Mouse (Mus musculus): ENCODE measurements around the gene Cdipt. TPM values are rescaled to one million over a fixed set of nuclear protein-coding genes. Genes with fewer than 3 reads are reported as not detected.

Gene Cdipt
- 105 and 109 TPM in 2 replicates for polyA plus RNA-seq (2014; fragmentation: Nextera tagmentation; extraction: Ambion mirVana)

DNA sequence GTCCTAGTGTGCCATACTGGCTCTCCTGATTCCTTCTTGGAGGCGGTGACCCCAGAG lies at the start of gene Cdipt:
TSS of gene Cdipt (plus strand) at position 22 of the 57 bp plus-strand sequence.
- no peak for ATAC-seq (replicated peaks; ENCODE audit: low FRiP score, low TSS enrichment, low read depth)
- H3K9me3 ChIP-seq (ENCODE audit: control insufficient read depth, low read length): no peaks in the 10 kb centered on the region
- H3K9ac ChIP-seq (ENCODE audit: low read length): peak within 1 kb of the TSS; percentile 94
- H3K4me1 ChIP-seq (replicated peaks; ENCODE audit: control insufficient read depth, insufficient read depth, low read length): 0 out of 2 replicates have a peak, but pooled peaks cover 5% of the 10 kb centered on the region
- peaks cover 30% of the 10 kb centered on the region for H3K36me3 ChIP-seq (ENCODE audit: control insufficient read depth, insufficient read depth, low read length)
- WGBS: 5% methylated on average over 1 of the region's 1 CpGs
- DNase-seq (ENCODE audit: low spot score): no peak
- H3K27ac ChIP-seq (ENCODE audit: low read depth): peak within 1 kb of the TSS; percentile 94
- H3K27me3 ChIP-seq (replicated peaks; ENCODE audit: control insufficient read depth, insufficient read depth, low read length): no peaks in the 10 kb centered on the region
- peak within 1 kb of the TSS; percentile 66 for H3K4me2 ChIP-seq (ENCODE audit: low read length)
- H3K4me3 ChIP-seq (ENCODE audit: low read depth, low read length): peak within 1 kb of the TSS; percentile 97

DNA sequence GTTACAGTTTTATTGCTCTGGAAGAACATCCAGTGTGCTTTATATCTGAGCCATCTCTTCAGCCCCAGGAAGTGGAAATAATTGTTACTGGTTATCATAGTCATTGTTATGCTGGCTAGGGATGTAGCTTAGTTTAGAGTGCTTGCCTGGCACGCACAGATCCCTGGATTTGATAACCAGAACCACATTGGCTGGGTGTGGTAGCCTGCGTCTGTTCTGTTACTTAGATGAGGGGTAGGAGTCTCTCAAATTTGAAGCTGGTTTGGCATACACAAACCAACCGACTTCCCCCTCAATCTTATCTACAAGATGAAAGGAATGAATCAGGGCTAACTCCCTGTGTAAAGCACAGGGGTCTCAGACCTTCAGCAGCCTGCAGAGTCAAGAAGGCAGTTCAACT lies 49.4 kb upstream of the Cdipt start:
- 30% methylated on average over 3 of the region's 3 CpGs for WGBS
- Histone ChIP-seq H3K9me3 (ENCODE audit: control insufficient read depth, low read length) (no peaks in the 10 kb centered on the region), H3K27me3 (replicated peaks; ENCODE audit: control insufficient read depth, insufficient read depth, low read length) (no peaks in the 10 kb centered on the region), H3K4me1 (replicated peaks; ENCODE audit: control insufficient read depth, insufficient read depth, low read length) (peaks cover 9% of the 10 kb centered on the region), H3K36me3 (ENCODE audit: control insufficient read depth, insufficient read depth, low read length) (peaks cover 9% of the 10 kb centered on the region; the same call in 1 of the 2 replicates), H3K27ac (ENCODE audit: low read depth) (no peak overlapping the region), H3K9ac (ENCODE audit: low read length) (no peak overlapping the region), H3K4me3 (ENCODE audit: low read depth, low read length) (no peak overlapping the region), H3K4me2 (ENCODE audit: low read length) (no peak overlapping the region)
- ATAC-seq (replicated peaks; ENCODE audit: low FRiP score, low TSS enrichment, low read depth): no peak
- DNase-seq (ENCODE audit: low spot score): no peak

DNA sequence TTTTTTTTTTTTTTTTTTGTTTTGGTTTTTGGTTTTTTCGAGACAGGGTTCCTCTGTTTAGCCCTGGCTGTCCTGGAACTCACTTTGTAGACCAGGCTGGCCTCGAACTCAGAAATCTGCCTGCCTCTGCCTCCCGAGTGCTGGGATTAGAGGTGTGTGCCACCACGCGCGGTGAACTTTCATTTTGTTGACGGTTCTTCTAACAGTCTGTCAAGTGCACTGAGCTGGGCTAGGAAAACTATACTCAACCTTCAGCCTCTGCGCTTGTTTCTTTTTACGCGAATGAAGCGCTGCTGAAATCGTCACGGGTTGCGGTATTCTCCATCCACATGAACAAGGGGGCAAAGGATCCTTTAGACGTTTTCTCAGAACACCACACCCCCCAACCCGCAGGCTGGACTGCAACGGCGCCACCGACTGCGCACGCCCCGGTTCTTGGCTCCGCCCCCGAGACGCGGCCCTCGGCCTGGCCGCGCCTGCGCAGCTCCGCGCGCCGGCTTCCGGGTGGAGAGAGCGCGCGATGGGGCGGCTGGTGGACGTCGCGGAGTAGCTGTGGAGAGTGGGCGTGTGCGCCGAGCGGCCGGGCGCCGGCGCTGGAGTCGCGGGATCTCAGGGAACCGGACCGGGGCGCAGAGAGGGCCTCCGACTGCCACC lies 47.2 kb upstream of the Cdipt start, which contains the start of gene Kctd13:
TSS of gene Kctd13 (plus strand) at position 496 of the 654 bp plus-strand sequence.
- Histone ChIP-seq H3K9ac (ENCODE audit: low read length) (peak within 1 kb of the TSS; percentile 81), H3K4me3 (ENCODE audit: low read depth, low read length) (peak within 1 kb of the TSS; percentile 83), H3K4me2 (ENCODE audit: low read length) (peak within 1 kb of the TSS; percentile 97), H3K27me3 (replicated peaks; ENCODE audit: control insufficient read depth, insufficient read depth, low read length) (no peaks in the 10 kb centered on the region), H3K27ac (ENCODE audit: low read depth) (peak within 1 kb of the TSS; percentile 74; the same call in 1 of the 2 replicates), H3K9me3 (ENCODE audit: control insufficient read depth, low read length) (no peaks in the 10 kb centered on the region), H3K4me1 (replicated peaks; ENCODE audit: control insufficient read depth, insufficient read depth, low read length) (peaks cover 9% of the 10 kb centered on the region), H3K36me3 (ENCODE audit: control insufficient read depth, insufficient read depth, low read length) (peaks cover 17% of the 10 kb centered on the region)
- WGBS: 3% methylated on average over 56 of the region's 56 CpGs
- peak; percentile 90 for DNase-seq (ENCODE audit: low spot score)
- peak; percentile 95 for ATAC-seq (replicated peaks; ENCODE audit: low FRiP score, low TSS enrichment, low read depth)

GRCm38 (mm10) chr7:126929046-126929445 lies 46.7 kb upstream of the Cdipt start:
- peak overlapping the region; percentile 97 for H3K4me2 ChIP-seq (ENCODE audit: low read length)
- under 1% methylated on average over 18 of the region's 27 CpGs for WGBS
- H3K9me3 ChIP-seq (ENCODE audit: control insufficient read depth, low read length): no peaks in the 10 kb centered on the region
- H3K4me1 ChIP-seq (replicated peaks; ENCODE audit: control insufficient read depth, insufficient read depth, low read length): peaks cover 9% of the 10 kb centered on the region
- peak overlapping the region; percentile 74; the same call in 1 of the 2 replicates for H3K27ac ChIP-seq (ENCODE audit: low read depth)
- H3K36me3 ChIP-seq (ENCODE audit: control insufficient read depth, insufficient read depth, low read length): peaks cover 17% of the 10 kb centered on the region
- ATAC-seq (replicated peaks; ENCODE audit: low FRiP score, low TSS enrichment, low read depth) (no peak; the same call in none of the 2 replicates), DNase-seq (ENCODE audit: low spot score) (no peak)
- H3K4me3 ChIP-seq (ENCODE audit: low read depth, low read length): peak overlapping the region; percentile 83
- H3K27me3 ChIP-seq (replicated peaks; ENCODE audit: control insufficient read depth, insufficient read depth, low read length): no peaks in the 10 kb centered on the region
- peak overlapping the region; percentile 81 for H3K9ac ChIP-seq (ENCODE audit: low read length)

- Histone ChIP-seq H3K4me1 (replicated peaks; ENCODE audit: control insufficient read depth, insufficient read depth, low read length) (peaks cover 9% of the 10 kb centered on the region), H3K9me3 (ENCODE audit: control insufficient read depth, low read length) (no peaks in the 10 kb centered on the region), H3K27ac (ENCODE audit: low read depth) (no peak overlapping the region), H3K4me2 (ENCODE audit: low read length) (no peak overlapping the region), H3K9ac (ENCODE audit: low read length) (no peak overlapping the region), H3K4me3 (ENCODE audit: low read depth, low read length) (no peak overlapping the region), H3K27me3 (replicated peaks; ENCODE audit: control insufficient read depth, insufficient read depth, low read length) (no peaks in the 10 kb centered on the region), H3K36me3 (ENCODE audit: control insufficient read depth, insufficient read depth, low read length) (peaks cover 33% of the 10 kb centered on the region)
- DNase-seq (ENCODE audit: low spot score): no peak
- 71% methylated on average over 2 of the region's 2 CpGs for WGBS
- no peak for ATAC-seq (replicated peaks; ENCODE audit: low FRiP score, low TSS enrichment, low read depth)
Measured at GRCm38 (mm10) chr7:126932652-126933051, 43.1 kb upstream of the Cdipt start.

- no peaks in the 10 kb centered on the region for H3K4me1 ChIP-seq (replicated peaks; ENCODE audit: control insufficient read depth, insufficient read depth, low read length)
- no peak overlapping the region for H3K27ac ChIP-seq (ENCODE audit: low read depth)
- H3K9ac ChIP-seq (ENCODE audit: low read length): no peak overlapping the region
- WGBS: 47% methylated on average over 6 of the region's 6 CpGs
- no peaks in the 10 kb centered on the region for H3K27me3 ChIP-seq (replicated peaks; ENCODE audit: control insufficient read depth, insufficient read depth, low read length)
- peaks cover 34% of the 10 kb centered on the region for H3K36me3 ChIP-seq (ENCODE audit: control insufficient read depth, insufficient read depth, low read length)
- ATAC-seq (replicated peaks; ENCODE audit: low FRiP score, low TSS enrichment, low read depth): no peak
- H3K9me3 ChIP-seq (ENCODE audit: control insufficient read depth, low read length): no peaks in the 10 kb centered on the region
- no peak overlapping the region for H3K4me2 ChIP-seq (ENCODE audit: low read length)
- no peak for DNase-seq (ENCODE audit: low spot score)
- H3K4me3 ChIP-seq (ENCODE audit: low read depth, low read length): no peak overlapping the region
Measured at GRCm38 (mm10) chr7:126941171-126941570, 34.5 kb upstream of the Cdipt start.

DNA sequence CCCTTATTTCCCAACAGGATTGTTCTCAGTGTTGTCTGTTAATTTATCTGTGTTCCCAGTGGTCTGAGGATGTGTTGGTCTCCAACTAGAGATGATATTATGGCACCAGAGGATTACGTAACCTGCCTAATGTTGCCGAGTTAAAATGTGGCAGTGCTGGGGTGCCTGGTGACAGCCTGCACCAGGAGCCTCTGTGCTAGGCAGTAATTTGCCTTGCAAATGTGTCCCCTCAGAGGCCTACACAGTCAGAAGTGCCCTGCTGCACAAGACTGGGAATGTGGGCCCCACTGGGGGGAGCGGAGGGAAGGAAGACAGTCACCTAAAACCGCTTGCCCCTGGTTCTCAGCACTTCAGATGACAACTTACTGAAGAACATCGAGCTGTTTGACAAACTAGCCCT lies 33.9 kb upstream of the Cdipt start:
- Histone ChIP-seq H3K4me2 (ENCODE audit: low read length) (no peak overlapping the region), H3K36me3 (ENCODE audit: control insufficient read depth, insufficient read depth, low read length) (peaks cover 29% of the 10 kb centered on the region), H3K4me3 (ENCODE audit: low read depth, low read length) (no peak overlapping the region), H3K4me1 (replicated peaks; ENCODE audit: control insufficient read depth, insufficient read depth, low read length) (no peaks in the 10 kb centered on the region), H3K27me3 (replicated peaks; ENCODE audit: control insufficient read depth, insufficient read depth, low read length) (no peaks in the 10 kb centered on the region), H3K9me3 (ENCODE audit: control insufficient read depth, low read length) (no peaks in the 10 kb centered on the region), H3K9ac (ENCODE audit: low read length) (no peak overlapping the region), H3K27ac (ENCODE audit: low read depth) (no peak overlapping the region)
- DNase-seq (ENCODE audit: low spot score) (no peak), ATAC-seq (replicated peaks; ENCODE audit: low FRiP score, low TSS enrichment, low read depth) (no peak)
- WGBS: 79% methylated on average over 5 of the region's 5 CpGs

- no peaks in the 10 kb centered on the region for H3K9me3 ChIP-seq (ENCODE audit: control insufficient read depth, low read length)
Measured at GRCm38 (mm10) chr7:126946530-126946929, 29.2 kb upstream of the Cdipt start.

DNA sequence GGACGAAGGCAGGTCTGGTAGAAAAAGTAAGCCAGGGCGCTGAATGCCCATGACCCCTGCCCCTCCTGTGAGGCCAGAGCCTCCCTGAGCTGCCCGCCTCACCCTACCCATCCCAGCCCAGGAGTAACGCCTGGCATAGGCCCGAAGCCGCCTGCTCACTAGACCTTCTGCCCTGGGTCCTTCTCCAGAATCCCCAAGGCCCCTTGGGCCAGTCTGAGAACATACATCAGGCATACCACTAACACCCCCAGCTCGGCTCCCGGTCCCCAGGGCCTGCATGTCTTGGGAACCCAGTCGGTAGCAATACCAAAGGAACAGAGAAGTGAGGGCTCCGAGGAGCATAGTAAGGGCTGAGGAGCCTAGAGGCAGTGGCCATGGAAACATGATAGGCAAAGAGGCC lies 27.1 kb upstream of the Cdipt start:
- ATAC-seq (replicated peaks; ENCODE audit: low FRiP score, low TSS enrichment, low read depth): no peak
- H3K4me3 ChIP-seq (ENCODE audit: low read depth, low read length): no peak overlapping the region
- peaks cover 10% of the 10 kb centered on the region; the same call in 1 of the 2 replicates for H3K36me3 ChIP-seq (ENCODE audit: control insufficient read depth, insufficient read depth, low read length)
- no peaks in the 10 kb centered on the region for H3K9me3 ChIP-seq (ENCODE audit: control insufficient read depth, low read length)
- peaks cover 3% of the 10 kb centered on the region; the same call in 1 of the 2 replicates for H3K4me1 ChIP-seq (replicated peaks; ENCODE audit: control insufficient read depth, insufficient read depth, low read length)
- no peak overlapping the region for H3K27ac ChIP-seq (ENCODE audit: low read depth)
- WGBS: 76% methylated on average over 10 of the region's 10 CpGs
- no peak overlapping the region; the same call in 1 of the 2 replicates for H3K4me2 ChIP-seq (ENCODE audit: low read length)
- peaks cover 23% of the 10 kb centered on the region for H3K27me3 ChIP-seq (replicated peaks; ENCODE audit: control insufficient read depth, insufficient read depth, low read length)
- DNase-seq (ENCODE audit: low spot score): no peak
- no peak overlapping the region for H3K9ac ChIP-seq (ENCODE audit: low read length)

More at GRCm38 (mm10) chr7:126946530-126946929, 29.2 kb upstream of the Cdipt start:
- 50% methylated on average over 3 of the region's 3 CpGs for WGBS
- peaks cover 15% of the 10 kb centered on the region; the same call in 1 of the 2 replicates for H3K36me3 ChIP-seq (ENCODE audit: control insufficient read depth, insufficient read depth, low read length)
- H3K4me1 ChIP-seq (replicated peaks; ENCODE audit: control insufficient read depth, insufficient read depth, low read length): peaks cover 3% of the 10 kb centered on the region; the same call in 1 of the 2 replicates
- H3K4me3 ChIP-seq (ENCODE audit: low read depth, low read length): no peak overlapping the region
- 0 out of 2 replicates have a peak, but pooled peaks have one; percentile 29 for ATAC-seq (replicated peaks; ENCODE audit: low FRiP score, low TSS enrichment, low read depth)
- peaks cover 17% of the 10 kb centered on the region for H3K27me3 ChIP-seq (replicated peaks; ENCODE audit: control insufficient read depth, insufficient read depth, low read length)
- DNase-seq (ENCODE audit: low spot score): no peak
- no peak overlapping the region for H3K9ac ChIP-seq (ENCODE audit: low read length)
- no peak overlapping the region for H3K27ac ChIP-seq (ENCODE audit: low read depth)
- H3K4me2 ChIP-seq (ENCODE audit: low read length): no peak overlapping the region
